Mouse (Mus musculus) lung, postnatal 36 days (tissue): ENCODE results near the gene Ndufb10.
A peak's percentile ranks its signal among the peaks of the same experiment; 100 is the strongest.

Experiments
- DNase-seq: peaks from one replicate; pipeline ENCODE4 v3.0.0; 2022; ENCODE audit warnings: mixed read lengths

Ndufb10 gene

DNA sequence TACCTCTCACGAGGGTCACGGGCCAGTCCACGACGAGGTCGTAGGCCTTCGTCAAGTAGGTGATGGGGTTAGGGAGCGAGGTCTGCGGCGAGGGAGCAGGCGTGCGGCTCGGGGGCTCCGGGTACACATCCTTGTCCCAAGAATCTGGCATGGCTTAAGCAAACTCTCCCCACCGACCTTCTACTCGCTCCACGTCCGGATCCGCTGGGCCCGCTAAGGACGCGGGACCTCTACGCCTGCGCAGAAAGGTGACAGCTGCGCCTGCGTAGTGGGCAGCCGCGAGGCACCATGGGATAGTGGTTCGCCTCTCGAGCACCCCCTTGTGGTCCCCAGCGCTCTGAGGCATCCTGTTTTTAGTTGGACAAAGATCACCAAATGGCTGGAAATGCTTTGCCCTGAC is at the start of gene Ndufb10:
Gene Ndufb10, minus strand, starts transcription at position 295 of the 400 bp plus-strand sequence.
- DNase-seq: peak; percentile 98

DNA sequence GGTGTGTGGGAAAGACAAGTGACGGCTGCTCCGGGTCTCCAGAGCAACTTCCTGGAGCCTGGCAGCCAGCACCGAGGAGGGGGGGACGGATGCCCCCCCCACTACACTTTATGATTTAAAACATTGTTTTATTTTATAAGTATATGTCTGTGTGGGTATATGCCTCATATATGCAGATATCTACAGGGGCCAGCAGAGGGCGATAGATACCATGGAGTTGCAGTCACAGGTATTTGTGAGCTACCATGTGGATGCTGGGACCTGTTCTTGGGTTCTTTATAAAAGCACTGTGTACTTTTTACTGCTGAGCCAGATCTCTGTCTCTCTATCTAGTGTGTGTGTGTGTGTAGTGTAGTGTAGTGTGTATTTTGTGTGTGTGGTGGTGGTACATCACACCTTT is 49.0 kb upstream of the Ndufb10 start:
- DNase-seq: no peak

DNA sequence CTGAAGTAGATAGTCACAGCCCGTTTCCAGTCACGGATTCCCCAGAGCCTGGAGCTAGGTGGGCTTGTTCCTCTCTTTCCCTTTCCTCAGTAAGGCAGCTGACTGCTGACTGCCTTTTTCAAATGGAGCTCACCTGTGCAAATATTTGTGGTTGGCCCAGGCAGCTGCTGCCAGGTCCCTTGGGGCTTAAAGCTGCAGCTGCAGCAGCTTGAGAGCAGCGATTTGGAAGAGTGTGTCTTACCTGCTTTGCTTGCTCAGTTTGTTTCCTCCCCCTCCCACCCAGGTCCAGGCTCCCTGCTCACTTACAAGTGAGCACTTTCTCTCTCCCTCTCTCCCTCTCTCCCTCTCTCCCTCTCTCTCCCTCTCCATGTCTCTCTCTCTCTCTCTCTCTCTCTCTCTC is 44.9 kb upstream of the Ndufb10 start:
- no peak for DNase-seq

DNA sequence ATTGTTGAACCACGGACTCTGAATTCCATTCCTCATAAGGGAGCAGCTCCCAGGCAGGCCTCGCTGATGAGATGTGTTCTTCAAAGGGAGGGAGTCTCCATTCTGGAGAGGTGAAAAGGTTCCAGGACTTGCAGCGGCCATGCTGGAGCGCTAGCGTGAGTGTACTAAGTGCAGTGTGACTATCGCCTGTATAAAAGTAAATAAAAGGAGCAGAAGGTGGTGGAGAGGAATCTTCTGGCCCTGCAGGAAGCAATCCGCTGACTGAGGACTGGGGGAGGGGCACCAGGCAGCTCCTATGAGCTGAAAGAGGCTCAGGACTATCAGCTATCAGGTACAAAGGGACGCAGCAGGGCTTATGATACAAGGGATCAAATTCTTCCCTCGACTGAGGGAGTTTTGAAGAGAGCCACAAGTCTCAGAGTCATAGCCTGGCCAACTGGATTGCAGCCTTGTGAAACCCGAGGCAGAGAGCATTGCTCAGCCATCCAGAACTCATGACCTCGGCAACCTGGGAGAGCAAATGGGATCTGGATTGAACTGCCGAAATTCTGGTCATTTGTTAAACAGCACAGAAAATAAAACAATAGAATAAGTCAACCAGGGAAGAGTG is 42.1 kb upstream of the Ndufb10 start:
- DNase-seq: no peak

DNA sequence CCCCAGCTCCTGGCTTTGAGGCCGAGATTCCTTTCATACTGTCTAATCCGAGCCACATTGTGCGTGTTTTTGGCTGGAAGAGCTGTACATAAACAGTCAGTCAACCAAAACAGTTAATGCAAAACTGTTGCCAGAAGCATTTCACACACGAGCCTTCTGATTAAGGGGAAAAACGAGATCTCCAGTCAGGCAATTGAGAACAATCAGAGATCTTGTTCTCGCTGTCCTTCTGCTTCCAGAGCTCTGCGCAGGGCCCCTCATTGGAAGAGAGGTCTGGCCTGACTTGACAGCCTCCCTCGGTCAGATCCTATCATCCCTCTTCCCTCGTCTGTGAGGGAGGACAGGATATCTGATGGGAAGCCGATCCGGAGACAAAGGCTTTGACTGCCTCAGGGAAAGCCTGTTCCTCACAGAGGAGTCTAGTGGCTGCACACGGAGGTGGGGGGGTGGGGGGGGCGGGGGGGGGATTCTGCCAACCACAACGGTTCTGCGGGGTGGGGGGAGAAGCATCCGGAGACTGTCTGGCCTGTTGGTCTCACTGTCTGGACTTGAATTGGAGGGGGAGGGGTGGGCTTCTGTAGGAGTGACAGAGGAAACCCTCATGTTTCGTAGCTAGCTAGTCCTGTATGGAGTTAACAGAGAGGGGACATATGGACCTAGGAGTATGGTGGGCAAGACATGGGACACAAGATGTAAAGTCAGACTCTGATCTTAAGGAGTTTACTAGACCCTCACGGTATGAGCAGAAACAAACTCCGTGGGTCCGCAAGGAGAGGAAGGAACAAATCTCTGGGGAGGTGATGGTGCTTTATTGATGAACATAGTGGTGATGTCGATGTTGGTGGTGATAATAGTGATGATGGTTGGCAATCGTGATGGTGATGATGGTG is 41.0 kb upstream of the Ndufb10 start:
- no peak for DNase-seq

DNA sequence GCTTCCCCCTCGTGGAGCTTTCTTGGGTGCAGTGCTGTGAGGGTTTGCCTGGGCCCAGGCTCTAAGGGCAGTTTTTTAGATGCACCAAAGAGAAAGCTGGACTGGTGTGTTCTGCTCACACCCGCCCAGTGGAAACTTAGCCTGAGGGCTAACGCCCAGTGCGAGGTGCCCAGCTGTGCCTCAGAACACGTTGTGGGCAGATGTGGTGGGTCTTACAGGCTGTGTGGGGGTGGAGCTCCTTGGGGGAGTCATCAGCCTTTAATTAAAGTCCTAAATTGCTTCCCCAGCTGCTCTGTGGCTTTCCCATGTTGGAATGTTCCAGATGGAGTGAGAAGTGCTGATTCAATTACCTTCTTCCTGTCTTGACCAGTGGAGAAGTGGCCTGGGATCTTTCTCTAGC is 36.8 kb upstream of the Ndufb10 start:
- DNase-seq: no peak

DNA sequence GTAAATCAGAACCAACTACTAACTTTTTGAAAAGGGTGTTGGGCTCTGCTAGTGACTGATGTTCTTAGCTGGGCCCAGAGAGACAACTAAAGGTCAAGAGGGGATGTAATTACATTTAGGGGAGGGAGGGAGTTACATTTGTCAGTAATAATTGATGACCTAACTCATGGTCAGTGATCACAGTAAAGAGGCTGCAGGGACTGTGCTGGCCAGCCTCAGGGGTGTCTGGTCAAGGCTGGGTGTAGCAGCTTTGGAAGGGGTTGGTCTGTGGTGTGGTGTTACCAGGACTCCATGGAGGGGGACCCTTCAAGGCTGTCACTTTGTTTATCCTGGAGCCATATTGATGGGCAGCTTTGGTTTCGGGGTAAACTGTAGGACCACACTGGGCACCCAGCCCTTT is 33.1 kb upstream of the Ndufb10 start:
- no peak for DNase-seq

DNA sequence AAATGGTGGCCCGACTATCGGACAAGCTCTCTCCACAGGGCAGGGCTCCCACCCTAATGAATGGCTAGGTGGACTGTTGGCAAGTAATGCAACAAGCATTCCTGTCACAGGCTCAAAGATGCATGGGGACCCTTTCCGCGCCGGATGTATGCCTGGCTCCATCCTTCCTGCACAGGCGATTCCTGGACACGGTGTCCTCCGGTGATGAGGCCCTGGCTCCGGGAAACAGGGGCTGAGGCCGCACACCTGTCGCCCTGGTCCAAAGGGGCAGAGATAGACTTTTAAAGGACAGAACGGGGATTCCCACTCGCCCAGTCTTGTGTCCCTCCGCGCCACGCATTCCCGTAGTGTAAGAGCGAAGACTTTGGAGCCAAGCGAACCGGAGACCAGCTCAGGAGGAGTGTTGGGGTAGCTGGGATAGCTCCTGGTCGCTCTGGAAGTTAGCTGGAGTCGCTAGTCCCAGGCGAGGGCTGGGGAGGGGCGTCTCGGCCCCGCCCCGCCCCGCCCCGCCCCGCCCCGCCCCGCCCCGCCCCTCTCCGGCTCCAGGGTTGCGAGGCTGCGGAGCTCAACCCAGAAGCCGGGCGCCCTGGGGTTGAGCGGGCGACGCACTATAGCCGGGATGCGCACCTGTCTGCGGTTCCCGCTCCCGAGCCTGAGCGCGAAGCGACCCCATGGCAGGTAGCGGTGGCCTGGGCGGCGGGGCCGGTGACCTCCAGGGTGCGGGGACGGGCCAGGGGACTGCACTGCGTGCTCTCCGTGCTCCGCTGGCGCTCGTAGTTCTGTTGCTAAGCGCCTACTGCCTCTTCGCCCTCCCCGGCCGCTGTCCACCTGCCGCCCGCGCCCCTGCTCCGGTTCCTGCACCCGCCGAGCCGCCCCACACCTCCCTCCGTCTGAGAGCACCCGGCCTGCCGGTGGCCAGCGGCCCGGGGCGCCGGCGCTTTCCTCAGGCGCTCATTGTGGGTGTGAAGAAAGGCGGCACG is 28.4 kb upstream of the Ndufb10 start, which contains the start of gene Hs3st6:
Gene Hs3st6, plus strand, starts transcription at position 574 of the 980 bp plus-strand sequence.
- no peak for DNase-seq

DNA sequence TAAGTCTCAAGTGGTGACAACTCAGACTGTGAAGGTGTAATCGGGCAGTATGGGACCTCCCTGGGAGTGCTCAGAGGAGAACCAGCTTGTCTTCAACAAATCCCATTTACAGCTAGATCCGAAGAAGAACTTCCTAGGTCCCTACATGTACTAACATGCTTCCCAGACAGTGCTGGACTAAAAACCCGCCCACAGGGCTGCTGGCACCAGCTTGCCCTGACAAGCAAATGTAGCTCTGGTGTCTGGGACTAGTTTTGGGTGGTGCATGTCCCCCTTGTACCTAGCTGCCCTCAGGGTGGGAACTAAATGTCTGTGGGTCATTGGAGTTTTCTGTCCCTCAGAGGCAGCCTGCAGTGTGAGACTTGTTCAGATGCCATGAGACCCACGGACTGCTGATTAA is 27.2 kb upstream of the Ndufb10 start:
- DNase-seq: no peak

DNA sequence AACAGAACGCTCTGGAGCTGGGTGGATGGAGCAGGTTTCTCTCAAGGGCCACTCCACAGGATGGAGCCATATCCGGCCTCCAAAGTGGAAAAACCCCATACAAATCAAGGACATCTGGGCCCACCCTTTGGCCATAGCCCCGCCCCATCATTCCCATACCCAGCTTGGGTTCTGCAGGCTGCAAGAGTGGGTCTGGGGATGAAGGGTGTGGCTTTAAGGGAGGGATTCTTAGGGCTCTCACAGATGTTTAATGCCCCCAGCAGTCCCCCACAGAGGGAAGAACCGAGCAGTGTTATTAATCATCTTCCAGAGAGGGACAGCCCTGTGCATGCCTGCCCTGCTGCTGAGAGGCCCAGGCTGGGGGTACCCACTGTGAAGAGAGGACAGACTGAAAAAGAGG is 22.7 kb upstream of the Ndufb10 start:
- DNase-seq: no peak

DNA sequence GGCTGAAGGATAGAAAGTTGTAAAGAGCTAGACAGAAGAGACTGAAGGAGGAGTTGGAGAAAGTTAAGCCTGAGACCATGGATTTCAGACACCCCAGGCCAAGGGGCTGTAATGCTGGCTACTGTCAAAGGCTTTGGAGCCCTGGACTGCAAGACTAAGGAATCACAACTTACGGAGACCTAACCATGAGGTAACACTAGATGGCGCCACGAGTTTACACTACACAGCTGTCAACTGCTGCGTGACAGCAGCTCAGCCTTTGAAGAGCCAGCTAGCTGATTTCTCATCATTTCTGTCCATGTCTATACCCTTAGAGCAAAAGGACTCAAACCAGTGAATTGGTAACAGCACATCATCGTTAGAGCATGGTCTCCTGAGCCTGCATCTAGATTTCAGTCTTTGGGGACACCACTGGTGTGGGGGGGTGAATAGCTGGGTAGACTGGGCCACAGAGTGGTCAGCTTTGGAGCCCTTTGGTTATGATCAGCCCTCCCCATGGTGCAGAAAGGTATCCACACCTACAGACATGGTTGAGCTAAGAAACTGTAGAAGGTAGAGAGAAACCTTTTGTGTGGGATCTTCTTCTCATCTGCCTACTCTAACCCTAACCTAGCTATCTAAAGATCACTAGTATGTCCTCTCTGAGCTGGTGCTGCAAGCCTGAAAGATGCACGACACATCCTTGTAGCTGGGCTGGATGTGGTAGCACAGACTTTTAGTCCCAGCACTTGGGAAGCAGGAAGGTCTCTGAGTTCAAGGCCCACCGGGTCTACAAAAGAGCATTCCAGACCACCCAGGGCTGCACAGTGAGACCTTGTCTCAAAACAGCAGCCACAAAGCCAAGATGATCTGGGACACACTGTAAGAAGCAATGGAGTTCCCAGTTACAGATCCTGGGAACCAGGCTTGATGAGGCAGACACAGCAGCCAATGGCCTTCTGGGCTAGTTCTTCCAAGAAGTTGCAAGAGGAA is 21.5 kb upstream of the Ndufb10 start:
- peak; percentile 95 for DNase-seq

DNA sequence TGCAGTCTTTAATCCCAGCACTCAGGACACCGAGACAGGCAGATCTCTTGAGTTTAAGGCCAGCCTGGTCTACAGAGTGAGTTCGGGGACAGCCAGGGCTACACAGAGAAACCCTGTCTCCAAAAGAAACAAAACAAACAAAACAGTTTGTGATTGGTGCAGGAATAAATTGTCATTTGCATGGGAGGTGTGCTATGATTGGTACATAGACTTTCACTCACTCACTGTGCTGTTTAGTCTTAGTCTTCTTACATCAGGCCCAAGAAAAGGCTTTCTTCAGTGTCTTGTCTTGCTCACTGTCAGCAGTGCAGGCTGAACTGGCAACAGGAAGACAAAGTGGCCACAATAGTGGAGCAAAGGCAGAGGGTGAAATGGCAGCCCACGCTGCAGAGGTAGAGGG is 20.1 kb upstream of the Ndufb10 start:
- no peak for DNase-seq

DNA sequence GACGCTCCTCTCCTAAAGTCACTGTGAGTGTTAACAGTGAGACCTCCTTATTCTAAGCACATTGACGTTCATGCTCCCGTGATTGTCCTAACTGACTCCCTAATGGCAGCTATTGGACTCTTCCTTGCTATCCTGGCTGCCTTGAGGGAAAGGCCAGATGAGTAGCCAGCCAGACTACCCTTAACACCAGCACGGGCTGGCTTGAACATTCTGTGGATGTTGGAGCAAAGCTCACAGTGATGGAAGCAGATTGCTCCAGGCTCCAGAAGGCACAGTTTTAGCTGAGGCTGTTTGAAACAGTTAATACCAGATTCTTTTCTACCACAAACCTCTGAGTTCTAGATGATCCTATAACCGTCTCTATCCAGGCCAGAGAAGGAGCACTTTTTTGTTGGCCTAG is 19.6 kb upstream of the Ndufb10 start:
- no peak for DNase-seq

DNA sequence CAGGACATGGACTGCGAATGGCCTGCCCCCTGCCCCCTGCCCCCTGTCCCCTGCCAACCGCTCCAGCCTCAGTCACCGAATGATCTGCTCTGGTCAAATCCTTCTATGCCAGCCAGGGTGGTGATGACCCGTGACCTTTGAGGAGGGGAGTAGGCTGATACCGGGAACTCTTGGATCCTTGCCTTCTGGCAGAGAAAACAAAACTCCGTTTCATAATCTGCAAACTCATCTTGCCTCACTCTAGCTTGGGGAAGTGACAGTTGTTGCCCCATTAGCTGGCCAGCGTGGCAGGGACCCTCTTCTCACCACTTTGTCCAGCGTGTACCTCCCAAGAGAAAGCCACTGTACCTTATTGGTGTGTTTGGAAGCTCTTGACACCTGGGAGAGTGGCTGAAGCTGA is 18.0 kb upstream of the Ndufb10 start:
- peak; percentile 63 for DNase-seq

DNA sequence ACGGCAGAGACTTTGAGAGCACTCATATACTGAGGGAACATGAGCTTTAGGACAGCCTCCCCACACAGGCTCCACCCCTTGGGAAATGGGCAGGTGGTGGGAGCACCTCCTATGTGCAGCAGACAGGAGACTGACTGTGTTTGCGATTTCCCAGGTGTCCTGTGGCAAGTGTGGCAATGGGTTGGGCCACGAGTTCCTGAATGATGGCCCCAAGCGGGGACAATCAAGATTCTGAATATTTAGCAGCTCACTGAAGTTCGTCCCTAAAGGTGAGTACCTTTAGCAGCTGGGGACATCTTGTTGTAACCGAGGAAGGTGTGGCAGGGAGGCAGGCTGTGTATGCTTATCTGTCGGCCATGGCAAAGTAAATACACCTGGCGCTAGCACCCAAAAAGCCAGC is 15.6 kb upstream of the Ndufb10 start:
- DNase-seq: no peak

DNA sequence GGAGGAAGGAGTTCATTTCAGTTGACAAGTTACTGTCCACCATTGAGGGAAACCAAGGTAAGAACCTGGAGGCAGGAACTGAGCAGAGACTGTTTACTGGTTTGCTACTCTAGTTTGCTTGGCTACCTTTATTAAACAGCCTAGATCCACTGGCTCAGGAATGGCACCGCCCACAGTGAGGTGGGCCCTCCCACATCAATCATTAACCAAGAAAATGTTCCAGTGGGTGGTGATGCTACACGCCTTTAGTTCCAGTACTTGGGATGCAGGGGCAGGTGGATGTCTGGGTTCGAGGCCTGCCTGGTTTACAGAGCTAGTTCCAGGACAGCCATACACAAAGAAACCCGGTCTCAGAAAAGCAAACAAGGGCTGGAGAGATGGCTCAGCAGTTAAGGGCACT is 14.0 kb upstream of the Ndufb10 start:
- DNase-seq: peak; percentile 24

DNA sequence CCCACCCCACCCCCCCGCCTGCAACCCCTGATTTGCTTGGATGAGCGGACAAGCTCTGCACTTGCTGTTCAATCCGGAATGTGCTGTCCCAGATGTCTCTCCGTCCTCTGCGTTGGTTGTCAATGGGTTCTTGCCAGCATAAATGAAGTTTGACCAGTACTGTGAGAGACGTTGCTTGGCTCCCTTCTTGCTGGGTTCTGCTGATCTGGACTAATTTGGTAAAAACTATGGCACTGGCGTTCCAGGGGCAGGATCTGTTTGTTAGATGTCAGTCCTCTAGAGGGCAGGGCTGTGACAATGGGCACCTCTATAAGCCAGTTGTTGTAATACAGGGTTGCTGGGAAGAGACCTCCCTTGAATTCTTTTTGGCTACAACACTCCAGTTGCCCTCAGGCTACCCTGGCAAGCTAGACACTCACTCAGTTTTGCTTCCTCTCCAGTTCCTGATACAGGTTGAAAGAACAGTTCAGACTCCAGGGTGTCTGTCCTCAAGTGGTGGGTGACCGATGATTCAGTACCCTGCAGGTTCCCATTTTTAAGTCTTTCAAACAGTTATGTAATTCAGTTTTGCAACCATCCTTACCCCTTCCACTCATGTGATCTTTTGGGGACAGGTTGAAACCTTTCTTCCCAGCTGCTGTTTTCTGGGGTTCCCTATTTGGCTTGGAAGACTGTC is 13.0 kb upstream of the Ndufb10 start:
- DNase-seq: peak; percentile 50

DNA sequence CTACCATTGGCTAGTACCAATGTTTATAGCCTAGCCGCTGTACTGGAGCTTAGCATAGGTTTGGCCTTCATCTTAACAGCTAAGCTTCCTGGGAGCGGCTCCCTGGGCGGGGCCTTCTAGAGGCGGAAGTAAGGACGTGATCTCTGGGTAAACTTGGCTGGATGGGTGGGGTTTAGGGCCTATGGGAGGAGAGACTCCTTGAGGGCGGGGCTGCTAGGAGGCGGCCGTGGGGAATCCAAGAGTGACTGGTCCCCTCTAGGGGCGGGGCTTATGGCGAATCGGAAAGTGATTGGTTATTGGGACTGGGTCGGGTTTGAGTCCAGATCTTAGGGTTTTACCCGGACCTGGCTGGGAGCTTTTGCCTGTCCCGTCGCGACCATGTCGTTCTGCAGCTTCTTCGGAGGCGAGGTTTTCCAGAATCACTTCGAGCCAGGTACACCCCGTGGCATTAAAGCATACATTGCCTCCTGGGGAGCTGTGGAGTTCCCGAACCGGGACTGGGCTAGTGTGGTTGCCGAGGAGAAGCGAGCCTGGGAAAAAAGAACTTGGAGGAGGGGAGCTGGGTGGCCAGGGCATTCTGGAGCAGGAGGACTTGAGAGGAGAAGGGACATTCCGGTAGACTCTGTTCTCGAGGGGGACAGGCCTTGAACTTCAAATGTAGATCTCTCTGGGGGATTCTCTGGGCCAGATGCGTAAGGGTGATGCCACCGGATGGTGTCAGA is 12.2 kb upstream of the Ndufb10 start, which contains the start of gene Msrb1:
Gene Msrb1, plus strand, starts transcription at position 313 of the 722 bp plus-strand sequence.
- peak; percentile 100 for DNase-seq

DNA sequence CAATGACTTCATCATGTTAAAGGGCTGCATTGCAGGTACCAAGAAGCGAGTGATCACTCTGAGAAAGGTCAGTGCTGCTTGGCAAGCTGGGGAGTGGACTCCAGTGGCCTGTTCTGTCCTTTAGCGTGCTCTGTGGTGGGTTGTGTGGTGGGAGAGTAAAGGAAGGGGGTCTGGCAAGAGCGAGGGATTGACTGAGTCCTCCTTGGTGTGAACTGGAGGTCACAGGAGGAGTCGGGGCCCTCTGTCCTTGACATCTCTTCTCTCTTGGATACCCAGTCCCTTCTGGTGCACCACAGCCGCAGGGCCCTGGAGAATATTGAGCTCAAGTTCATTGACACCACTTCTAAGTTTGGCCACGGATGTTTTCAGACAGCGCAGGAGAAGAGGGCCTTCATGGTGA is 11.2 kb upstream of the Ndufb10 start:
- DNase-seq: no peak

DNA sequence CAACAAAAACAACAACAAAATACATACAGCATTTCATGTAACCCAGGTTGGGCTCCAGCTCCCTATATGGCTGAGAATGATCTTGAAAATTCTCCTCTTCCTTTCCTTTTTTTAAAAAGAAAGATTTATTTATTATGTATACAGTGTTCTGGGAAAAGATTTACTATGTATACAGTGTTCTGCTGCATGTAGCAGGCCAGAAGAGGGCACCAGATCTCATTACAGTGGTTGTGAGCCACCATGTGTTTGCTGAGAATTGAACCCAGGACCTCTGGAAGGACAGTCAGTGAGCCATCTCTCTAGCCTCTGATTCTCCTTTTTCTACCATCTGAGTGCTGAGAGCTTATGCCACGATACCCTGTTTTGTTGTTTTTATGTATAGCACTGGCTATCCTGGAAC is 10.2 kb upstream of the Ndufb10 start:
- peak; percentile 24 for DNase-seq
